Mouse (Mus musculus): ENCODE measurements around the gene Plcb3.
A peak's percentile ranks its signal among the peaks of the same experiment; 100 is the strongest.

DNA sequence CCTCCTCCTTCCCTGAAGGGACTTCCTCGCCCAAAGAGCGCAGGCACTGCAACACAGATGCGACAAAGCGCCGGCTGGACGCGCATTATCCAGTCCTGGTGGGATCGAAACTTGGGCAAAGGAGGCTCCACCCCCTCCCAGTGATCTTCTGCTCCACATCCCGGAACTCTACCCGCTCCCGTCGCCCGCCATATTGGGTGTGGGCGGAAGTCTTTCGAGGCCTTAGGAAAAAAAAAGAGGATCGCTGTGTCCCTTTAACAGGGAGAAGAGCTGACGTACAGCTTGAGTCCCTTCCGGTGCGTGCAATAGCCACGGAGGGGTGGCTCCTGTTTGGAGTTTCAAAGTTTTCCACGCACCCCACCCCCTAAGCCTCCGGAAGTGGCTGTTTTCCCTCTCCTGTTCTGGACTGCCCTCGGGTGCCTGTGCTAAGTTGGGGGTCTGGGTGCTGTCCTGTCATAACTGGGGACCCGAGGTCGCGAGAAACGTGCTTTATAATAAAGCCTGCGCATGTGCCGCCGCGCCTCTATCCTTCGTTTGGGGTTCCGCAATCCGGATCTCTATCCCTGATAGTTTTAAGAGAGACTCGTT, 24.8 kb downstream of the Plcb3 start:
- TF ChIP-seq CTCF (IDR thresholded peaks at IDR 0.05; ENCODE audit: borderline replicate concordance, extremely low read depth, insufficient read depth, insufficient read length) = no peak
- TF ChIP-seq POLR2A (IDR thresholded peaks at IDR 0.05; ENCODE audit: borderline replicate concordance, extremely low read depth, insufficient read depth, insufficient read length, poor library complexity, severe bottlenecking) = peak; percentile 61; the same call in 1 of the 2 replicates
